Mouse (Mus musculus) MEL (cell line): ENCODE data around the gene Peli2. TPM values are rescaled to one million over a fixed set of nuclear protein-coding genes. Genes with fewer than 3 reads are reported as not detected.

Experiments used
- DNase-seq: peaks from one replicate; pipeline ENCODE4 v3.0.0; 2011; ENCODE audit warnings: low read depth, low spot score
- H3K27ac ChIP-seq: 2 replicates; pipeline ENCODE4 v1.5.1; 2012; ENCODE audit warnings: low read depth, mild to moderate bottlenecking, control low read depth, low read length, moderate library complexity; ENCODE audit not compliant: control insufficient read depth
- H3K27me3 ChIP-seq, 2 experiments: fragments of 150-350 bp in 1 of 2; sonication (generic) in 1 of 2; 2 replicates each; pipeline ENCODE4 v1.6.1; 2012; ENCODE audit warnings: low read length in 2 of 2, mild to moderate bottlenecking in 2 of 2, improper control_type of control experiment in 1 of 2, moderate library complexity in 1 of 2; ENCODE audit not compliant: insufficient read depth in 2 of 2, control insufficient read depth in 1 of 2
- H3K36me3 ChIP-seq, 2 experiments: 2 replicates each; pipeline ENCODE4 v1.6.1; 2012 to 2014; ENCODE audit warnings: low read length in 2 of 2, improper control_type of control experiment in 1 of 2, inconsistent platforms in 1 of 2, mild to moderate bottlenecking in 1 of 2; ENCODE audit not compliant: insufficient read depth in 2 of 2, control insufficient read depth in 1 of 2
- H3K4me1 ChIP-seq, 2 experiments: fragments of 150-350 bp in 1 of 2; sonication (generic) in 1 of 2; 2 replicates each; pipeline ENCODE4 v1.6.1; 2012; ENCODE audit warnings: low read length in 2 of 2, improper control_type of control experiment in 1 of 2, mild to moderate bottlenecking in 1 of 2; ENCODE audit not compliant: insufficient read depth in 2 of 2, control insufficient read depth in 1 of 2
- H3K4me3 ChIP-seq, 2 experiments: fragments of 150-350 bp in 1 of 2; sonication (generic) in 1 of 2; 2 replicates each; pipeline ENCODE4 v1.5.1; 2012; ENCODE audit warnings: low read depth in 2 of 2, low read length in 2 of 2, mild to moderate bottlenecking in 2 of 2, moderate library complexity in 2 of 2, control low read depth in 1 of 2, improper control_type of control experiment in 1 of 2; ENCODE audit not compliant: control insufficient read depth in 1 of 2, insufficient read depth in 1 of 2
- H3K79me2 ChIP-seq: 2 replicates; pipeline ENCODE4 v1.6.1; 2012; ENCODE audit warnings: mild to moderate bottlenecking, low read length, moderate library complexity; ENCODE audit not compliant: control insufficient read depth, poor library complexity, insufficient read depth
- H3K9ac ChIP-seq: 2 replicates; pipeline ENCODE4 v1.6.1; 2012; ENCODE audit warnings: low read depth, mild to moderate bottlenecking, control low read depth, low read length, moderate library complexity; ENCODE audit not compliant: control insufficient read depth, poor library complexity, severe bottlenecking
- H3K9me3 ChIP-seq: fragments of 150-350 bp; sonication (generic); replicated peaks from 2 replicates; pipeline ENCODE4 v1.6.1; 2012; ENCODE audit warnings: mild to moderate bottlenecking, low read length, improper control_type of control experiment, moderate library complexity; ENCODE audit not compliant: insufficient read depth
- BHLHE40 ChIP-seq: IDR thresholded peaks from 2 replicates; pipeline ENCODE4 v1.6.1; 2012; ENCODE audit warnings: low read depth, mild to moderate bottlenecking, inconsistent platforms, low read length, improper control_type of control experiment, borderline replicate concordance
- CHD2 ChIP-seq: IDR thresholded peaks from 2 replicates; pipeline ENCODE4 v1.6.1; 2011; ENCODE audit warnings: low read length, improper control_type of control experiment
- E2F4 ChIP-seq: IDR thresholded peaks from 2 replicates; pipeline ENCODE4 v1.6.1; 2011; ENCODE audit warnings: low read depth, low read length, improper control_type of control experiment, borderline replicate concordance
- ELF1 ChIP-seq: IDR thresholded peaks from 2 replicates; pipeline ENCODE4 v1.6.1; 2014; ENCODE audit warnings: low read depth, mild to moderate bottlenecking, inconsistent platforms, low read length, improper control_type of control experiment, moderate library complexity
- ETS1 ChIP-seq: IDR thresholded peaks from 2 replicates; pipeline ENCODE4 v1.6.1; 2012; ENCODE audit warnings: low read depth, mild to moderate bottlenecking, inconsistent platforms, low read length, improper control_type of control experiment, moderate library complexity
- GATA1 ChIP-seq: IDR thresholded peaks from 2 replicates; pipeline ENCODE4 v1.6.1; 2011; ENCODE audit warnings: low read depth, low read length, improper control_type of control experiment
- HCFC1 ChIP-seq: IDR thresholded peaks from 2 replicates; pipeline ENCODE4 v1.6.1; 2012; ENCODE audit warnings: low read depth, mild to moderate bottlenecking, inconsistent platforms, low read length, improper control_type of control experiment, moderate library complexity
- JUND ChIP-seq: IDR thresholded peaks from 2 replicates; pipeline ENCODE4 v1.6.1; 2011; ENCODE audit warnings: low read depth, mild to moderate bottlenecking, improper control_type of control experiment, low read length
- MAFK ChIP-seq: IDR thresholded peaks from 2 replicates; pipeline ENCODE4 v1.6.1; 2011; ENCODE audit warnings: low read depth, mild to moderate bottlenecking, low read length, improper control_type of control experiment, borderline replicate concordance
- MAZ ChIP-seq: IDR thresholded peaks from 2 replicates; pipeline ENCODE4 v1.6.1; 2012; ENCODE audit warnings: low read depth, mild to moderate bottlenecking, inconsistent platforms, low read length, improper control_type of control experiment
- MXI1 ChIP-seq: IDR thresholded peaks from 2 replicates; pipeline ENCODE4 v1.6.1; 2011; ENCODE audit warnings: mild to moderate bottlenecking, low read depth, low read length, improper control_type of control experiment
- MYB ChIP-seq: IDR thresholded peaks from 2 replicates; pipeline ENCODE4 v1.6.1; 2011; ENCODE audit warnings: mild to moderate bottlenecking, low read depth, low read length, improper control_type of control experiment
- POLR2A ChIP-seq, 2 experiments: IDR thresholded peaks; 2 replicates each; pipeline ENCODE4 v1.6.1; 2011 to 2012; ENCODE audit warnings: low read length in 2 of 2, mild to moderate bottlenecking in 2 of 2, control low read depth in 1 of 2, improper control_type of control experiment in 1 of 2, low read depth in 1 of 2, moderate library complexity in 1 of 2; ENCODE audit not compliant: control insufficient read depth in 1 of 2, insufficient read depth in 1 of 2, poor library complexity in 1 of 2
- POLR2AphosphoS2 ChIP-seq: IDR thresholded peaks from 2 replicates; pipeline ENCODE4 v1.6.1; 2011; ENCODE audit warnings: low read length, improper control_type of control experiment
- POLR2AphosphoS5 ChIP-seq: IDR thresholded peaks from 2 replicates; pipeline ENCODE4 v1.6.1; 2012; ENCODE audit warnings: low read depth, borderline replicate concordance, mild to moderate bottlenecking, inconsistent platforms, low read length, moderate library complexity, mixed read lengths
- RCOR1 ChIP-seq: IDR thresholded peaks from 2 replicates; pipeline ENCODE4 v1.6.1; 2012; ENCODE audit warnings: low read depth, mild to moderate bottlenecking, inconsistent platforms, low read length, improper control_type of control experiment
- SIN3A ChIP-seq: IDR thresholded peaks from 2 replicates; pipeline ENCODE4 v1.6.1; 2012; ENCODE audit warnings: low read length, improper control_type of control experiment, inconsistent platforms
- TAL1 ChIP-seq: IDR thresholded peaks from 2 replicates; pipeline ENCODE4 v1.6.1; 2012; ENCODE audit warnings: mild to moderate bottlenecking, inconsistent platforms, low read length, moderate library complexity, mixed read lengths
- TBP ChIP-seq: IDR thresholded peaks from 2 replicates; pipeline ENCODE4 v1.8.0; 2011; ENCODE audit warnings: low read depth, low read length, improper control_type of control experiment
- USF1 ChIP-seq: IDR thresholded peaks from 2 replicates; pipeline ENCODE4 v1.6.1; 2014; ENCODE audit warnings: low read depth, mild to moderate bottlenecking, inconsistent platforms, low read length, improper control_type of control experiment, moderate library complexity
- ZC3H11A ChIP-seq: IDR thresholded peaks from 2 replicates; pipeline ENCODE4 v1.6.1; 2012; ENCODE audit warnings: low read depth, mild to moderate bottlenecking, inconsistent platforms, low read length, improper control_type of control experiment
- ZMIZ1 ChIP-seq: IDR thresholded peaks from 2 replicates; pipeline ENCODE4 v1.6.1; 2012; ENCODE audit warnings: low read depth, mild to moderate bottlenecking, inconsistent platforms, low read length, improper control_type of control experiment, moderate library complexity
- ZNF384 ChIP-seq: IDR thresholded peaks from 2 replicates; pipeline ENCODE4 v1.6.1; 2012; ENCODE audit warnings: low read depth, mild to moderate bottlenecking, inconsistent platforms, low read length, improper control_type of control experiment
- polyA plus RNA-seq, 2 experiments: library from polyadenylated mRNA; stranded (reverse) in 1 of 2; unstranded in 1 of 2; fragments of >175 nt in 1 of 2; fragments of >200 nt in 1 of 2; gene quantifications; 2 replicates each; pipeline versions ENCODE4 v1.2.1 to v1.2.4; 2012; ENCODE audit warnings: low replicate concordance in 2 of 2, low read depth in 1 of 2; ENCODE audit not compliant: insufficient read length in 2 of 2, insufficient read depth in 1 of 2, missing spikeins in 1 of 2
- total RNA-seq: library from RNA; depleted of rRNA; stranded (reverse); fragments of 300-350 nt; gene quantifications from 2 replicates; pipeline ENCODE4 v1.2.3, GENCODE M21; 2012

Gene Peli2
- total and polyA plus RNA-seq, 3 experiments = not detected

DNA sequence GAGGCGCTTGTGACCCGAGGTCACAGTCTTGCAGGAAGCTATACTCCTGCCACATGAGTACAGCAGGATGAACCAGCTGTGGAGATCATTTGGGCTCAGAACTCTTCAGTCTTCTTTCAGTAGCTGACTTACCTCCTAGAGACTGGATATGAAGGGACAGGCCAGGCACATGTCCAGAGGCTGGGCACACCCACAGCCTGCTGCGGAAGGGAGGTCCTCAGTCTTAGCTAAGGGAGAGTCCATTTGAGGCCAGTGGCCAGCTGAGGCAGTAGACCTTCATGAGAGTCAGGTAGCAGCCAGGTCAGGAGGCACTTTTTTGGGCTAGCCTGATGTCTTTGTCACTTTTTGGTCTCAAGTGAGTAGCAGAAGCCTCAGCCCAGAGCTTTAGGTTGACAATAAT is 80.2 kb downstream of the Peli2 start:
- H3K4me1 ChIP-seq = no peaks in the 10 kb centered on the region
- H3K9ac ChIP-seq = no peak overlapping the region
- no peaks in the 10 kb centered on the region for H3K36me3 ChIP-seq
- no peak for DNase-seq
- no peak overlapping the region for H3K27ac ChIP-seq
- no peak overlapping the region for H3K4me3 ChIP-seq
- H3K9me3 ChIP-seq = no peaks in the 10 kb centered on the region
- no peak for TF ChIP-seq MXI1
- no peak for TF ChIP-seq GATA1
- no peak for TF ChIP-seq BHLHE40
- no peak for TF ChIP-seq E2F4
- TF ChIP-seq MAZ = no peak
- no peaks in the 10 kb centered on the region for H3K27me3 ChIP-seq
- H3K79me2 ChIP-seq = no peaks in the 10 kb centered on the region

DNA sequence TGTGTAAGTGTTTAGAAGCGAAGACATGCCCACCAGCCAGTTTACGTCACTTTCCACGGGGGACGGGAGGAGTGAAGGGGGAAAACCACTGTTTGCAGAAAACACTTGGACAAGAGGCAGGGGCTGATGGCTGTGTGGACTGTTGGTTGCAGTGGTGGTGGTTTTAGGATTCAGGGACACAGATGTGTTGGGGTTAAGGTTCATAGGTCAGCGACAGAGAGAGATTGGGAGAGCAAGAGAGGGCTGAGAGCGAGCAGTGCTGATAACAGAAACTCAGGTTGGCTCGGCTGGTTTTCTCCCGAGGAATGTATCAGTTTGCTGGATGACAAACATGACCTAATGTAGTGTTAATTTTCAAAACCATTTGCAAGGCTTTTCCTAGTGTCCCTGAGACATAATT is 80.8 kb downstream of the Peli2 start:
- TF ChIP-seq MAFK = no peak
- no peak for TF ChIP-seq HCFC1
- TF ChIP-seq POLR2AphosphoS2 = no peak
- TF ChIP-seq TAL1 = no peak
- no peak for TF ChIP-seq USF1
- no peak for TF ChIP-seq POLR2A (IDR thresholded peaks at IDR 0.05; ENCODE audit: control insufficient read depth in 1 of 2, insufficient read depth in 1 of 2, low read depth in 1 of 2, low read length in 2 of 2, poor library complexity in 1 of 2)
- TF ChIP-seq CHD2 = no peak
- no peak for TF ChIP-seq MXI1
- TF ChIP-seq ETS1 = no peak
- TF ChIP-seq ZNF384 = no peak
- no peak for TF ChIP-seq JUND
- TF ChIP-seq MAZ = no peak
- no peak for TF ChIP-seq ELF1
- no peak for TF ChIP-seq ZC3H11A
- no peak for TF ChIP-seq SIN3A
- TF ChIP-seq RCOR1 = no peak
- TF ChIP-seq ZMIZ1 = no peak
- no peak for TF ChIP-seq MYB
- no peak for TF ChIP-seq TBP
- no peak for TF ChIP-seq POLR2AphosphoS5
- no peak overlapping the region for H3K4me3 ChIP-seq
- H3K79me2 ChIP-seq = no peaks in the 10 kb centered on the region
- no peak overlapping the region for H3K9ac ChIP-seq
- no peaks in the 10 kb centered on the region for H3K36me3 ChIP-seq
- no peak for DNase-seq
- no peaks in the 10 kb centered on the region for H3K9me3 ChIP-seq
- no peak overlapping the region for H3K27ac ChIP-seq
- no peaks in the 10 kb centered on the region for H3K4me1 ChIP-seq
- H3K27me3 ChIP-seq = no peaks in the 10 kb centered on the region
